Mouse (Mus musculus): ENCODE measurements around the gene Crlf2. TPM values are rescaled to one million over a fixed set of nuclear protein-coding genes. Genes with fewer than 3 reads are reported as not detected.

Crlf2 gene
- polyA plus RNA-seq, 1 experiment from 2014 or later, result 16.7 TPM

DNA sequence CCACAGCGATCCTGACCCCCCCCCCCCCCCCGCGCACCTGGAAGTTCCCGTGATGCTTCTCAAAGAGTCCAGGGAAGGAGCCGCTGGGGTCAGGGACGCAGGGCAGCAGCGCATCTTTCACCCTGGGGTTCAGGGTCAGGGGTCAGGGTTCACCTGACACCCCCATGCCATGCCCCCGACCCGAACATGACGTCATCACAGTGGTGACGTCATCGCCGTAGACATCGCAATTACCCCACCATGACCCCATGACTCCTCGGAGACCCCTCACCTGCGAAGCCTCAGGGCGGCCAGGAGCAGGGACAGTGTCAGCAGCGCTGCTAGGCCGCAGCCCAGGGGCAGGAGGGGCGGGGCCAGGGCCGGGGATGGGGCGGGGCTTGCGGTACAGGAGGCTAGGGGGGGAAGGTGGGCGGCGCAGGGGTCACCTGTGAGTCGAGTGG, 3.5 kb downstream of the Crlf2 start:
- no peak overlapping the region for H3K9ac ChIP-seq
- H3K4me2 ChIP-seq, result no peak overlapping the region
- WGBS, result 86% methylated on average over 25 of the region's 26 CpGs
- H3K4me3 ChIP-seq, result no peak overlapping the region
- peaks cover 54% of the 10 kb centered on the region for H3K9me3 ChIP-seq
- H3K27ac ChIP-seq, result no peak overlapping the region
- no peaks in the 10 kb centered on the region for H3K4me1 ChIP-seq (replicated peaks)
- H3K27me3 ChIP-seq, result no peaks in the 10 kb centered on the region
- no peak for ATAC-seq (ENCODE audit: low FRiP score)
- peaks cover 42% of the 10 kb centered on the region for H3K36me3 ChIP-seq

DNA sequence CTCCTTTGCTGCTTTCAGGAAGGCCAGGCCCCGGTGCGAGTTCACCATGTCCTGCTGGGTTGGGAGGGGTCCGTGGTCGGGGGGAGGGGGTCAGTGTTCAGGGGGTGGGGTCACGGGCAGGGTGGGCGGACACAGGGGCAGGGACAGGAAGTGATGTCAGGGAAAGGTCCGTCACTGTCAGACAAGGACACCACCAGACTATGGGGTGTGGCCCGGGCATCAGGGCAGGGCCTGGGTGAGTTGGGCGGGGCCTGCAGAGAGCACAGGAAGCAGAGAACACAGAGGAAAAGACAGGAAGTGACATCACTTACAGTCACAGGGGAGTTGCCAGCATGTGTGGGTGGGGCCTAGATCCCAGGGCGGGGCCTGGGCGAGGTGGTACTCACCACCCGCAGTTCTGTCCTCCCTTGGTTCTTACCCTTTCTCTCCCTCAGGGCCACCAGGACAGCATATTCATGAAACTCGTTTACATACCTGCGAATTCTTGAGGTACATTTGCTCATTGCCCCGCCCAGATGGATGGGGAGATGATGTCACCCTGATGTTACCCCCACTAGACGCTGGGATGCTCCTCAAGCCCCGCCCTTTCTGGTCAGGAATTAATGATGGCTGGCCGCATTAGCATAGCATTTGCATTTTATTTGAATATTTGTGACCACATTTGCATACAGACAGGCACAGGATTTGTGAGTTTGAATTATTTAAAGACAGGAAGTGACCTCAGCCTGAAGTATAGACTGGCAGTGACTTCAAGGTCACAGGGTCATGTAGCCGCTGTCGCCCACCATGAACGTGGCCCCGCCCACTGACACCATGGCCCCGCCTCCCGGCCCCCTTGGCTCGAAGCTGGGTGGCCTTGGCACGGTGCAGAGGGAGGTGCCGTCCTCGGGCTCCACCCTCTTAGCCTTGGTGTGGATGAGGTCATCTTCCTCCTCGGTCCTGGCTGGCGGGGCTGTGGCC, 4.4 kb downstream of the Crlf2 start:
- no peak overlapping the region for H3K4me2 ChIP-seq
- peaks cover 43% of the 10 kb centered on the region for H3K36me3 ChIP-seq
- H3K9me3 ChIP-seq, result peaks cover 60% of the 10 kb centered on the region
- no peak for ATAC-seq (ENCODE audit: low FRiP score)
- H3K27ac ChIP-seq, result no peak overlapping the region
- H3K27me3 ChIP-seq, result no peaks in the 10 kb centered on the region
- H3K4me1 ChIP-seq (replicated peaks), result no peaks in the 10 kb centered on the region
- no peak overlapping the region for H3K4me3 ChIP-seq
- H3K9ac ChIP-seq, result no peak overlapping the region
- 86% methylated on average over 30 of the region's 30 CpGs for WGBS

DNA sequence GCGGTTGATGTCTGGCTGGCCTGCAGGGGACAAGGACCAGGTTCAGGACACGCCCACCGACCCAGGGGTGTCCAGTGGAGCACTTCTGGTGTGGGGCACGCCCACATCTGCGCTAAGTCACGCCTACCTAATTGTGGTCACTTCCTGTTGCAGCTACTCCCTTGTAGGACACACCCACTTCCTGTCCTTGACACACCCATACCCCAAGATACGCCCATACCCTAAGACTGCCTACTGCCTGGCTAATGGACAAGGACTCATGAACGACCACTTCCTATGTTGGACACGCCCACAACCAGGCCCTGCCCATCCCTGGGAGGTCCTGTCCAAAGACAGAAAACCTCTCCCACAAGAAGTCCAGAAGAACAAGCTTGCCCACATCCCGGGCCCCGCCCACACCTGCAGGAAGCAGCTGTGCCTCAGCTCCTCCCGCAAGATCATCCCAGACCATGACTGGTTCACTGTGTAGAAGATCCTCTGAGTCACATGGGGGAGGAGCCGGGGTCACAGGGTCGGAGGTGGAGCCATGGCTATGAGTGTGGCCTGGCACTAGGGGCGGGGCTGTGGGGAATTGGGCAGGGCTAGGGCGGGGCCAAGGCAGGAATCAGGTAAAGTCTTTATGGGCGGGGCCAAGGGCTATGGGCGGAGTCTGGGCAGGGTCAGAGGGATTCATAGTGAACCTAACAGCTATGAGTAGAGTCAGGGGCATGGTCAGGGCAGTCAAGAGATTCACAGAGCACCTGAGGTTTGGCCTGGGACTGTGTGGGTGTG, 5.4 kb downstream of the Crlf2 start:
- H3K4me3 ChIP-seq, result no peak overlapping the region
- H3K9me3 ChIP-seq, result peaks cover 60% of the 10 kb centered on the region
- no peak overlapping the region for H3K9ac ChIP-seq
- H3K27me3 ChIP-seq, result no peaks in the 10 kb centered on the region
- no peak overlapping the region for H3K27ac ChIP-seq
- H3K4me2 ChIP-seq, result no peak overlapping the region
- H3K36me3 ChIP-seq, result peaks cover 43% of the 10 kb centered on the region
- ATAC-seq (ENCODE audit: low FRiP score), result no peak
- H3K4me1 ChIP-seq (replicated peaks), result no peaks in the 10 kb centered on the region
- WGBS, result 65% methylated on average over 18 of the region's 18 CpGs

DNA sequence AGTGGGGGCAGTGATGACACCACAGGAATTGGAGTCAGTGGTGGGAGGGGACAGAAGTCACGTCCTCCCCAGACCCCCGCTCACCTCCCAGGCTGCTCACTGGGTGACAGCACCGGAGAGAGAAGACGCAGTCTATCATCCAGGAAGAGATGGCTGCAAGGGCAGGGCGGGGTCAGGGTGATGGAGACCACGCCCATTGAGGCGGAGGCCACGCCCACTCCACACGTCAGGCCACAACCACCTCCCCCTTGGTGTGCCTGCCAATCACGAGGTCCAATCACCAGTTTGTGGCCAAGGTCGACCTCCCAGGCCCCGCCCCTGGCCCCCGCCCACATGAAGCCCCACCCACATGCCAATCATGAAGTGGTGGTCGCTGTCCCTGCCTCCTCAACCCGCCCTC, 6.3 kb downstream of the Crlf2 start:
- Histone ChIP-seq H3K36me3 (peaks cover 43% of the 10 kb centered on the region), H3K27me3 (no peaks in the 10 kb centered on the region), H3K4me3 (no peak overlapping the region), H3K9me3 (peaks cover 60% of the 10 kb centered on the region), H3K9ac (no peak overlapping the region), H3K27ac (no peak overlapping the region), H3K4me2 (no peak overlapping the region), H3K4me1 (replicated peaks) (no peaks in the 10 kb centered on the region)
- WGBS, result 80% methylated on average over 15 of the region's 15 CpGs
- no peak for ATAC-seq (ENCODE audit: low FRiP score)

DNA sequence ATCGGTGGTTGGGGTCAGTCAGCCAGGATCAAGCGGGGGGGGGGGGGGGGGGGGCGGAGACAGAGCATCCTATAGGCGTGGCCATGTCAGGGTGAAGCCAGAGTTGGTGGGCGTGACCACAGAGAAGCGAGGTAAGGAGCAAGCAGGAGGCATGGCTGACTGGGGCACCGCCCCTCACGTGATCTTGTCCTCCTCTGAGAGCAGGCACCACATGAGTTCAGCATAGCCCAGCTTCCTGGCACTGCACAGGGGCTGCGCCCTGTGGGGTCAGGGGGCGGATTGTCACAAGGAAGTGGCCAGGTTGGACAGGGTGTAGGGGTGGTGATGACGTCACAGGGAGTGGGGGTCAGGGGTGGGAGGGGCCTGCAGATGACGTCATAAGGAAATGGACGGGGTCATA, 6.7 kb downstream of the Crlf2 start:
- no peak overlapping the region for H3K9ac ChIP-seq
- H3K27me3 ChIP-seq, result no peaks in the 10 kb centered on the region
- no peak overlapping the region for H3K4me3 ChIP-seq
- peaks cover 43% of the 10 kb centered on the region for H3K36me3 ChIP-seq
- ATAC-seq (ENCODE audit: low FRiP score), result no peak
- H3K4me1 ChIP-seq (replicated peaks), result no peaks in the 10 kb centered on the region
- WGBS, result 91% methylated on average over 9 of the region's 13 CpGs
- H3K4me2 ChIP-seq, result no peak overlapping the region
- peaks cover 60% of the 10 kb centered on the region for H3K9me3 ChIP-seq
- H3K27ac ChIP-seq, result no peak overlapping the region

DNA sequence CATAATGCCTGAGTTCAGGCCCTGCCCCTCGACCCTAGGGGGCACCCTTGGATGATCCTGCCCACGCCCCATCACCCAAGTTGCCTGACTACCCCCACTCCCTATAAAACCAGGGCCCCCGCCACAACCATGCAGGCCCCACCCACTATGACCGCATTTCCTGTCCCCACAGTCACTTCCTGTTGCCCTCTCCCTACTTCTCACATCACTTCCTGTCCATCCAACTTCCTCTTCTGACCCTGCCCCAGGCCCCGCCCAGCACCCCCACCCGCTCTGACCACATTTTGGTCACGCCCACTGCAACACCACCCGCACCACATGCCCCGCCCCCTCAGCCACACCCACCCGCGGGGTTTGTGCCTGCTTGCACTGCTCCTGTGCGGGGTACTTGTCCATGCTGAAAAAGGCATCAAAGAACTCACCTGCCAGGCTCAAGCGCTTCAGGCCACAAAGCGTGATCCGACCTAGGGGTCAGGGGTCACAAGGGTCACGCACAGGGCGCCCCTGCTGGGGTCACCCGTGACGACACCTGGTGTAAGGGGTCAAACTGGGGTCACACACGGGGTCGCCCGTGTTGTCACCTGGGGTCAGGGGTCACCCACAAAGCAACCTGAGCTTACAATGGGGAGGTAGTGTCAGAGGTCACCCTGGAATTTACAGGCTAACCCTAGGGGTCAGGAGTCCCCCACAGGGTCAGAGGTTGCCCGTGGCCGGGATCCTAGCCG, 7.6 kb downstream of the Crlf2 start:
- Histone ChIP-seq H3K4me3 (no peak overlapping the region), H3K4me1 (replicated peaks) (no peaks in the 10 kb centered on the region), H3K4me2 (no peak overlapping the region), H3K9ac (no peak overlapping the region), H3K27me3 (no peaks in the 10 kb centered on the region), H3K27ac (no peak overlapping the region), H3K36me3 (peaks cover 41% of the 10 kb centered on the region), H3K9me3 (peaks cover 54% of the 10 kb centered on the region)
- 89% methylated on average over 25 of the region's 25 CpGs for WGBS
- no peak for ATAC-seq (ENCODE audit: low FRiP score)

DNA sequence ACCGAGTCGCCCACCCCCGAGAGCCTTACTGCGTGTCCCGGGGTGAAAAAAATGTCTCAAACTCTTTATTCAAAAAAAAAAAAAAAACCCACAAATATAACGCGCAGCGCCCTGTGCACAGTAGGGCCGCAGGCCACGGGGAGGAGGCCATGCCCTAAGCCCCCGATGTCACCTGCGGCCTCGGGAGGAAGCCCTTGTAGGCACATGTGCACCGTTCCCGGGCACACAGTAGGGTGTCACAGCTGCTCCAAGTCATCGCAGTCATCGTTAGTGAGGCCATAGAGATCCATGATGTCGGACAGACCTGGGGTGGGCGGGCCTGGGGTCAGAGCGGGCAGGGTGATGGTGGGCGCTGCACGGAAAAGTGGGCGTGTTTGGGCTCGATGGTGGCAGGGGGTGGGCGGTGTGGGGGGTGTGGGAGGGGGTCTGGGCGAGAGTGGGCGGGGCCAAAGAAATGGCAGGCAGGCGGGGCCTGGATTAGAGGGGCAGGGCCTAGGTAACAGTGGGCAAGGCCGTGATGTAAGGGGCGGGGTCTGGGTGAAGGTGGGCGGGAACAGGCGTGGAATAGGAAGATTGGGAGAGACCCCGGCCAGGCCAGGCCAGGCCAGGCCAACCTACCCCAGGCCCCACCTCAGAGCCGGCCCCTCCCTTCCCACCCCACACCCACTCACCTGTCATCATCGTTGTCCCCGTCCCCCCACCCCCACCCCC, 8.4 kb downstream of the Crlf2 start:
- Histone ChIP-seq H3K4me3 (no peak overlapping the region), H3K27ac (no peak overlapping the region), H3K27me3 (no peaks in the 10 kb centered on the region), H3K4me2 (no peak overlapping the region), H3K4me1 (replicated peaks) (no peaks in the 10 kb centered on the region), H3K9ac (no peak overlapping the region), H3K36me3 (peaks cover 32% of the 10 kb centered on the region), H3K9me3 (peaks cover 50% of the 10 kb centered on the region)
- 89% methylated on average over 34 of the region's 36 CpGs for WGBS
- ATAC-seq (ENCODE audit: low FRiP score), result no peak

DNA sequence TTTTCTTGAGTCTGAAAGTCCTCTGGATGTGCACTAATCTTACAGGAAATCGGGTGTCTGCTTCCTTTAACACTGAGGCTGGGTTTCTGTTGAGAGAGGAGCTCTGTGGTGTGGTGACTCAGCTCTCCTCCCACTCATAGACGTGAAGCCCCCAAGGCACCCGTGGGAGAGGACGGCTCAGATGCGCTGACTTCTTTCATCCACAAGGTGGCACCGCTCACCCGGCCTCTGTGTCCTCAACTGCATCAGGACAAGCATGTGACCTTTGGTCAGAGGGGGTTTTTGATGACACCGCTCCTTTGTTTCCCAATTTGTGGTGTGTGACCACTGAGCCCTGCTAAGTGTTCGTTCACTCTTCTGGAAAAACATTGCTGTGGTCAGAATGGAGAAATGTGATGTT, 10.1 kb downstream of the Crlf2 start:
- Histone ChIP-seq H3K4me3 (no peak overlapping the region), H3K4me1 (replicated peaks) (no peaks in the 10 kb centered on the region), H3K36me3 (peaks cover 19% of the 10 kb centered on the region), H3K4me2 (no peak overlapping the region), H3K9ac (no peak overlapping the region), H3K9me3 (peaks cover 46% of the 10 kb centered on the region), H3K27me3 (no peaks in the 10 kb centered on the region), H3K27ac (no peak overlapping the region)
- ATAC-seq (ENCODE audit: low FRiP score), result no peak
- 73% methylated on average over 9 of the region's 9 CpGs for WGBS

DNA sequence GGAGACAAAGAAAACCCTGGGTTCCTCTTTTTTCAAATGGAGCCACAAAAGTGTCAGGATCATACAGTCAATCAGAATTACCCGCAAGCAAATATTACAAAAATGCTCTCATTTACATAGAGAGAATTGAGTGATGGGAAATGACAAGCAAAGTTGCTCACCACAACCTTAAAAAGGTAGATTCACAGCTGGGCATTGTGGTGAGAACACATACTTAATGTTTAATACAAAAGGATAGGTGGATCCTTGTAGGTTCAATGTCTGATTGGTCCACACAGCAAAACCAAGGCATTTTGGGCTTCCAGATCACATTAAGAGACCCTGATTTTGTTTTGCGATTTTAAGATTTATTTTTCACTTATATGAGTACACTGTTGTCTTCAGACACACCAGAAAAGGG, 11.7 kb downstream of the Crlf2 start:
- Histone ChIP-seq H3K4me3 (no peak overlapping the region), H3K27ac (no peak overlapping the region), H3K9me3 (peaks cover 30% of the 10 kb centered on the region; the same call in 1 of the 2 replicates), H3K36me3 (peaks cover 10% of the 10 kb centered on the region), H3K9ac (no peak overlapping the region), H3K27me3 (no peaks in the 10 kb centered on the region), H3K4me1 (replicated peaks) (no peaks in the 10 kb centered on the region), H3K4me2 (no peak overlapping the region)
- WGBS, result 81% methylated on average over 2 of the region's 2 CpGs
- no peak for ATAC-seq (ENCODE audit: low FRiP score)

DNA sequence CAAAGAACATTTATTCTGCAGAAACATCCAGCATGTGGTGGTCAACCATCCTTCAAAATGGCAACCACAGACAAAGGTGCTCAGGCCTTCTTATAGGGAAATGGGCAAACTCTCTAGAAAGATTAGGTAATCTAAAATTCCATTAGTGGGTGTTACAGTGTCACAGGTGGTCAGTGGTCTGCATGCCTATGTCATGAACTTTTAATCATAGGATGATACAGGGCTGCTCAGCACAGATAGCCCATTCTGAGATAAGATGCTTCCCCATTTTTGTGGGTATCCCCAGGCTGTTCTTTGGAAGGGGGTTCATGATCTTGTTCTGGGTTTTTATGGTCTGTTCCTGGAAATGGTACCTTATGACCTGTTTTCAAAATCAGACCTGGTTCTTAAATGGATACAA, 49.1 kb downstream of the Crlf2 start:
- ATAC-seq (ENCODE audit: low FRiP score), result no peak
- Histone ChIP-seq H3K27me3 (no peaks in the 10 kb centered on the region), H3K36me3 (no peaks in the 10 kb centered on the region), H3K9ac (no peak overlapping the region), H3K9me3 (peaks cover 1% of the 10 kb centered on the region; the same call in 1 of the 2 replicates), H3K4me1 (replicated peaks) (no peaks in the 10 kb centered on the region), H3K27ac (no peak overlapping the region), H3K4me2 (no peak overlapping the region), H3K4me3 (no peak overlapping the region)

DNA sequence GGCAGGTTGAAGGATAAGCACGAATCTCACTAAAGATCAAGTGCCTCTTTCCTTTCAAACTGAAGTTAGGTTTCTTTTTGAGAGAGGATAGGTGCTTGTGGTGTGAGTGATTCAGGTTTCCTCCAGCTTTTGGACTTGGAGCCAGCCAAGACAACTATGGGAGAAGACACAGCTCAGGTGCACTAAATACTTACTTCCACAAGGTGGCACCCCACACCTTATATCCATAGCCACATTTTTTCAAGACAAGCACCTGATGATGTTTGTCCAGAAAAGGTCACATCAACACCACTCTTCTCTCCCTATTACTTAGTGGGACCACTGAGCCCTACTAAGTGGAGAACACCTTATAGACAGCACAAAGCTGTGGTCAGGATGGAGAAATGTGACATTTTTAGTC, 52.1 kb downstream of the Crlf2 start:
- peaks cover 9% of the 10 kb centered on the region; the same call in 1 of the 2 replicates for H3K9me3 ChIP-seq
- H3K27me3 ChIP-seq, result no peaks in the 10 kb centered on the region
- no peak for ATAC-seq (ENCODE audit: low FRiP score)
- no peaks in the 10 kb centered on the region for H3K4me1 ChIP-seq (replicated peaks)
- 13% methylated on average over 1 of the region's 1 CpGs for WGBS
- no peak overlapping the region for H3K4me3 ChIP-seq
- no peak overlapping the region for H3K9ac ChIP-seq
- H3K27ac ChIP-seq, result no peak overlapping the region
- H3K36me3 ChIP-seq, result no peaks in the 10 kb centered on the region
- H3K4me2 ChIP-seq, result no peak overlapping the region
